Mouse (Mus musculus) CH12.LX (cell line): ENCODE results near the gene Urm1.

Experiments used
- BHLHE40 ChIP-seq: IDR thresholded peaks from 2 replicates; pipeline ENCODE4 v1.6.1; 2011; ENCODE audit warnings: mild to moderate bottlenecking, low read depth, low read length, improper control_type of control experiment
- CTCF ChIP-seq, 2 experiments: IDR thresholded peaks in 1 of 2; conservative IDR thresholded peaks in 1 of 2; 2 replicates each; pipeline ENCODE4 v1.5.1; 2011 to 2012; ENCODE audit warnings: low read depth in 2 of 2, low read length in 2 of 2, improper control_type of control experiment in 1 of 2, inconsistent platforms in 1 of 2, mild to moderate bottlenecking in 1 of 2, moderate library complexity in 1 of 2
- ELF1 ChIP-seq: IDR thresholded peaks from 2 replicates; pipeline ENCODE4 v1.6.1; 2014; ENCODE audit warnings: low read depth, mild to moderate bottlenecking, inconsistent platforms, low read length, improper control_type of control experiment
- EP300 ChIP-seq: IDR thresholded peaks from 2 replicates; pipeline ENCODE4 v1.6.1; 2011; ENCODE audit warnings: low read length, improper control_type of control experiment
- POLR2A ChIP-seq: IDR thresholded peaks from 2 replicates; pipeline ENCODE4 v1.6.1; 2011; ENCODE audit warnings: low read depth, mild to moderate bottlenecking, improper control_type of control experiment, low read length
- USF1 ChIP-seq: IDR thresholded peaks from 2 replicates; pipeline ENCODE4 v1.6.1; 2014; ENCODE audit warnings: low read depth, mild to moderate bottlenecking, inconsistent platforms, low read length, improper control_type of control experiment
- ZC3H11A ChIP-seq: IDR thresholded peaks from 2 replicates; pipeline ENCODE4 v1.6.1; 2012; ENCODE audit warnings: low read depth, mild to moderate bottlenecking, inconsistent platforms, low read length, improper control_type of control experiment

DNA sequence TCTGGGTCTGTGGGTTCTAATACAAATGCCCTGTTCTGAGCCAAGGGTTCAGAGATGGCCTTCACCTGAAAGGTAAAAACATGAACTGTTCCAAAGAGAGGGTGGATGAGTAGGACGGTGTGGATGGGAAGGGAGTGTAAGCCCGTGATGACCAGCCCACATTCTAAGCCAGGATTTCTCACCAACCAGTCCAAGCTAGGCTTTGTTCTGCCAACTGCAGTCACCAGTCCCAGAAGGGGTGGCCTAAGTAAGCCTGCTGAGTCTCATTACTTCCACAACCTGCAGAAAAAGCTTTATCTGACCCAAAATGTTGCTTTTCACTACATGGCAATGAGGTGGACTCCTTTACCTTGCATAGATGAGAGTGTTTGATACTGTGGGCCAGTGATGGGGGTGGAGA is 24.2 kb downstream of the Urm1 start:
- TF ChIP-seq CTCF (conservative IDR thresholded peaks at IDR 0.05 in 1 of 2, IDR thresholded peaks at IDR 0.05 in 1 of 2; ENCODE audit: low read depth in 2 of 2, low read length in 2 of 2) (no peak), POLR2A (no peak), USF1 (no peak), EP300 (no peak), BHLHE40 (no peak), ELF1 (no peak), ZC3H11A (no peak)
